Mouse (Mus musculus) erythroid progenitor cell, adult 5-6 weeks (primary cell): Measurements from ENCODE around the gene Hspa1a. TPM values are rescaled to one million over a fixed set of nuclear protein-coding genes. Genes with fewer than 3 reads are reported as not detected.
"Not testable (repeated sequence)": the region's sequence is repeated elsewhere in the genome, so short reads cannot be mapped to it uniquely, and the experiment has no call there.

Experiments
- ATAC-seq: replicated peaks from 2 replicates; pipeline ENCODE4 v1.8.0; 2016; ENCODE audit warnings: moderate number of reproducible peaks, mild to moderate bottlenecking, moderate TSS enrichment, inconsistent platforms; ENCODE audit not compliant: poor library complexity, low FRiP score, severe bottlenecking
- total RNA-seq, 2 experiments: library from RNA; stranded (forward) in 1 of 2; stranded (reverse) in 1 of 2; fragments of 150-400 nt in 1 of 2; fragments of 186-747, 209-891 nt in 1 of 2; gene quantifications; 2 replicates each; pipeline versions ENCODE4 v1.2.3 to v1.2.4; 2015 to 2017; ENCODE audit warnings: low replicate concordance in 2 of 2

The Hspa1a gene
- 1.4 TPM in 1 of 2 replicates, not detected in the other for total RNA-seq (2015; ENCODE audit: low replicate concordance)
- 0.30 and 4.6 TPM in 2 replicates for total RNA-seq (2017; ENCODE audit: low replicate concordance)

- ATAC-seq: peak; percentile 98
These were observed at the start of gene Hspa1a, which contains the start of gene Hspa1l for GRCm38 (mm10) chr17:34972069-34972749. Hspa1a (minus strand) TSS chr17:34972156. Hspa1l (plus strand) TSS chr17:34972703.

- peak; percentile 71 for ATAC-seq
These were observed 49.3 kb upstream of the Hspa1a start for GRCm38 (mm10) chr17:35021163-35021808.

GRCm38 (mm10) chr17:35020551-35020950, 48.6 kb upstream of the Hspa1a start:
- no peak for ATAC-seq

- ATAC-seq: no peak
These were observed 47.9 kb upstream of the Hspa1a start for GRCm38 (mm10) chr17:35019894-35020293.

- ATAC-seq: no peak
These were observed 46.2 kb upstream of the Hspa1a start for GRCm38 (mm10) chr17:35018171-35018570.

- ATAC-seq: no peak
These were observed 45.7 kb upstream of the Hspa1a start for GRCm38 (mm10) chr17:35017706-35018030.

- ATAC-seq: no peak
These were observed 45.1 kb upstream of the Hspa1a start for GRCm38 (mm10) chr17:35016791-35017705.

GRCm38 (mm10) chr17:35016376-35016775, 44.4 kb upstream of the Hspa1a start, which contains the start of gene Vwa7:
Vwa7 (plus strand) TSS chr17:35016579.
- peak; percentile 52 for ATAC-seq

- no peak for ATAC-seq
These were observed 43.3 kb upstream of the Hspa1a start for GRCm38 (mm10) chr17:35015296-35015695.

GRCm38 (mm10) chr17:35013221-35013620, 41.3 kb upstream of the Hspa1a start:
- ATAC-seq: no peak

GRCm38 (mm10) chr17:35012430-35012829, 40.5 kb upstream of the Hspa1a start:
- ATAC-seq: no peak

- ATAC-seq: no peak
These were observed 39.5 kb upstream of the Hspa1a start for GRCm38 (mm10) chr17:35011440-35011839.

GRCm38 (mm10) chr17:35009586-35009985, 37.6 kb upstream of the Hspa1a start:
- no peak for ATAC-seq

- no peak for ATAC-seq
These were observed 35.5 kb upstream of the Hspa1a start for GRCm38 (mm10) chr17:35007387-35007991.

GRCm38 (mm10) chr17:35005902-35006301, 33.9 kb upstream of the Hspa1a start:
- not testable (repeated sequence) for ATAC-seq

- ATAC-seq: no peak
These were observed 33.2 kb upstream of the Hspa1a start for GRCm38 (mm10) chr17:35005158-35005557.

- no peak for ATAC-seq
These were observed 32.2 kb upstream of the Hspa1a start for GRCm38 (mm10) chr17:35004075-35004717.

GRCm38 (mm10) chr17:35003022-35003838, 31.3 kb upstream of the Hspa1a start:
- no peak for ATAC-seq
